Mouse (Mus musculus) hindbrain, embryonic 12.5 days (tissue): Measurements from ENCODE around the gene Smox. TPM values are rescaled to one million over a fixed set of nuclear protein-coding genes. Genes with fewer than 3 reads are reported as not detected.

ENCODE experiments used
- polyA plus RNA-seq: library from polyadenylated mRNA; unstranded; fragments of >200 nt; fragmentation: Nextera tagmentation; extraction: Ambion mirVana; gene quantifications from 2 replicates; pipeline ENCODE4 v1.2.1, GENCODE M21; 2016

The Smox gene
- polyA plus RNA-seq, 1 experiment from 2014 or later: 49.3 TPM

Other genes with a start within 250 kb of the Smox start
- gene Pank2, start 229.0 kb upstream of the Smox start, polyA plus RNA-seq: 57.4 and 62.2 TPM in 2 replicates
- 19.1 and 22.8 TPM in 2 replicates for gene Rnf24, start 138.6 kb upstream of the Smox start, polyA plus RNA-seq
- 0.50 and 0.74 TPM in 2 replicates for gene Adra1d, start 70.8 kb downstream of the Smox start, polyA plus RNA-seq